Mouse (Mus musculus) layer of hippocampus, adult 9-10 months (tissue): ENCODE results near the gene Zic4.

ENCODE experiments used
- DNase-seq: peaks from one replicate; pipeline ENCODE4 v3.0.0; 2022; ENCODE audit warnings: low spot score

The Zic4 gene

GRCm38 (mm10) chr9:91363814-91364126 lies 1.6 kb downstream of the Zic4 start:
- no peak for DNase-seq

- no peak for DNase-seq
Observed at GRCm38 (mm10) chr9:91364127-91364970, 2.1 kb downstream of the Zic4 start.

GRCm38 (mm10) chr9:91364971-91365501 lies 2.8 kb downstream of the Zic4 start:
- DNase-seq = no peak

- no peak for DNase-seq
Observed at GRCm38 (mm10) chr9:91365664-91366063, 3.5 kb downstream of the Zic4 start, which contains the start of gene Zic1. Gene Zic1 (minus strand): TSS chr9:91365810.

GRCm38 (mm10) chr9:91366226-91366998 lies 4.2 kb downstream of the Zic4 start:
- no peak for DNase-seq

GRCm38 (mm10) chr9:91366999-91367811 lies 5.0 kb downstream of the Zic4 start:
- DNase-seq = no peak

GRCm38 (mm10) chr9:91368150-91368549 lies 5.9 kb downstream of the Zic4 start:
- no peak for DNase-seq

GRCm38 (mm10) chr9:91368946-91369292 lies 6.7 kb downstream of the Zic4 start:
- no peak for DNase-seq

GRCm38 (mm10) chr9:91369293-91369991 lies 7.2 kb downstream of the Zic4 start:
- no peak for DNase-seq

- no peak for DNase-seq
Observed at GRCm38 (mm10) chr9:91370191-91370708, 8.0 kb downstream of the Zic4 start.

- no peak for DNase-seq
Observed at GRCm38 (mm10) chr9:91371011-91371410, 8.8 kb downstream of the Zic4 start.

GRCm38 (mm10) chr9:91371608-91372007 lies 9.4 kb downstream of the Zic4 start:
- DNase-seq = no peak

- DNase-seq = no peak
Observed at GRCm38 (mm10) chr9:91373811-91374575, 11.8 kb downstream of the Zic4 start.

GRCm38 (mm10) chr9:91374665-91375064 lies 12.5 kb downstream of the Zic4 start:
- DNase-seq = no peak

GRCm38 (mm10) chr9:91377036-91377872 lies 15.0 kb downstream of the Zic4 start:
- DNase-seq = no peak

GRCm38 (mm10) chr9:91377873-91378150 lies 15.6 kb downstream of the Zic4 start:
- no peak for DNase-seq

GRCm38 (mm10) chr9:91378411-91379299 lies 16.4 kb downstream of the Zic4 start:
- DNase-seq = no peak

- no peak for DNase-seq
Observed at GRCm38 (mm10) chr9:91379300-91379635, 17.1 kb downstream of the Zic4 start.
